Mouse (Mus musculus) C2C12 (cell line): Measurements from ENCODE around the gene Fxr1. TPM values are rescaled to one million over a fixed set of nuclear protein-coding genes. Genes with fewer than 3 reads are reported as not detected.
"Not testable (repeated sequence)": the region's sequence is repeated elsewhere in the genome, so short reads cannot be mapped to it uniquely, and the experiment has no call there.

Experiments
- H3K27me3 ChIP-seq: one replicate; pipeline ENCODE4 v1.6.1; 2011; ENCODE audit not compliant: control insufficient read depth, insufficient read depth, insufficient read length
- H3K36me3 ChIP-seq: one replicate; pipeline ENCODE4 v1.6.1; 2011; ENCODE audit not compliant: control insufficient read depth, insufficient read depth
- H3K4me3 ChIP-seq: one replicate; pipeline ENCODE4 v1.5.1; 2011; ENCODE audit warnings: mild to moderate bottlenecking, control low read depth; ENCODE audit not compliant: poor library complexity, insufficient read depth, severe bottlenecking
- H3K79me2 ChIP-seq: one replicate; pipeline ENCODE4 v1.6.1; 2011; ENCODE audit not compliant: control insufficient read depth, insufficient read depth
- H3K79me3 ChIP-seq: one replicate; pipeline ENCODE4 v1.6.1; 2011; ENCODE audit warnings: low read depth, control low read depth
- H3ac ChIP-seq: one replicate; pipeline ENCODE3; 2011; ENCODE audit warnings: low read depth; ENCODE audit not compliant: control insufficient read depth, insufficient read length
- CEBPB ChIP-seq: IDR thresholded peaks from one replicate; pipeline ENCODE4 v1.6.1; 2011; ENCODE audit warnings: low read depth, mild to moderate bottlenecking, control low read depth, moderate library complexity
- CTCF ChIP-seq: IDR thresholded peaks from one replicate; pipeline ENCODE4 v1.5.1; 2011; ENCODE audit not compliant: control insufficient read depth, insufficient read depth, insufficient read length
- FOSL1 ChIP-seq: IDR thresholded peaks from one replicate; pipeline ENCODE4 v1.8.0; 2011; ENCODE audit warnings: mild to moderate bottlenecking, low read length; ENCODE audit not compliant: poor library complexity, insufficient read depth, severe bottlenecking
- MAX ChIP-seq: IDR thresholded peaks from one replicate; pipeline ENCODE4 v1.6.1; 2011; ENCODE audit warnings: mild to moderate bottlenecking, control low read depth
- MYOD1 ChIP-seq: IDR thresholded peaks from one replicate; pipeline ENCODE4 v1.6.1; 2011; ENCODE audit warnings: low read depth; ENCODE audit not compliant: control insufficient read depth, insufficient read length
- MYOG ChIP-seq: IDR thresholded peaks from one replicate; pipeline ENCODE4 v1.6.1; 2011; ENCODE audit not compliant: control insufficient read depth, insufficient read length; ENCODE audit errors: extremely low read depth
- USF1 ChIP-seq: IDR thresholded peaks from one replicate; pipeline ENCODE4 v1.6.1; 2011; ENCODE audit warnings: low read depth, mild to moderate bottlenecking, control low read depth, moderate library complexity
- polyA plus RNA-seq: library from polyadenylated mRNA; unstranded; fragments of >200 nt; fragmentation: generic; extraction: Trizol; gene quantifications from one replicate; pipeline ENCODE4 v1.2.1, GENCODE M21; 2012; ENCODE audit warnings: missing spikeins

Fxr1 gene
- polyA plus RNA-seq, 1 experiment, result 33.9 TPM

DNA sequence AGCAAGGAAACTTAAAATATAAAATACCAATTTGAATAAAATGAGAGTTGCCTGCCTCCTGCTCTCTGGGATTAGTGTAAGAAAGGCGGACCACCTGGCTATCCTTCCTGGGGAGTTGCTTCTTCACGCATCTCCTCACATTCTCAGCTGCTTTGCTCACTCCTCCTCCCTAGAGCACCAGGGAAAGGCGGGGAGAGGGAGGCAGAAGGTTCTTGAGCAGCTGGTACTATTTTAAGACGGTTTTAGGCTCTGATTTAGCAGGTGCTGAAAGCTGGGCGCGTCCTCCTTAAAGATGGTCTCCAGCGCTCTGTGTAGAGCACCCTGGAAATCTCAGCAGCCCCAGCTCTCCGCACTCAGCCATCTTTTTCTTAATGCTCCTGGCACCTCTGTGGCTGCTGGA lies 28.8 kb upstream of the Fxr1 start:
- no peak for TF ChIP-seq MAX
- TF ChIP-seq FOSL1, result no peak

DNA sequence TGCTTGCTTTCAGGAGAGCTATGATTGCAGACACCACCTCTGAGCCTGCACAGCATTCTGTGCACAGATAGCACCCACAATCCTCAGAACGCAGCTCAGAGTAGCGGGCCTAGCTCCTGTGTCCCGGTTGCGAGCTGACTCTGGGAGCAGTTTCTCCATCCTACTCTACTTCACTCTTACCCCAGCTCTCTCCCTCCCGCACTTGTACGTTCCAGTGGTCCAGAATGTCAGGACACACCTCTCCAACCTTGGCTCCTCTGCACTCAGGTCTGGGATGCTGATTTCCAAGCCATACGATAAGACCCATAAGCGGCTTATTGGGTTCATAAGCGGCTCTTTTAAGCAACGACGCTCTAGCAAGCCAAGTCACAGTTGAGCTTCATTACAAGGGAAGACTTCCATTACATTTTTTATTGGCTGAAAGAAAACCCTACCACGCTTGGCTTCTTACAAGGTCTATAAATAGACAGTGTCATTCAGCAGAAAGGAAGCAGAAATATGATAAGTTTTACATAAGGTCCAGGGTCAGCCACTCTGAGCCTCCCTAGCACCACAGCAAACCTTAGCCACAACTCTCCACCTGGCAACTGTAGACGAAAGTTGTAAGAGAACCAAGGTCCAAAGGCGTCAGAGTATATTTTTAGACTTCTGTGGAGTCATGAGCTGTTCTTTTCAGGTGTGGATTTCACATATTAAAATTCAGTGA lies 26.2 kb upstream of the Fxr1 start:
- no peaks in the 10 kb centered on the region for H3K79me3 ChIP-seq
- no peak overlapping the region for H3ac ChIP-seq
- peaks cover 8% of the 10 kb centered on the region for H3K27me3 ChIP-seq
- H3K36me3 ChIP-seq, result no peaks in the 10 kb centered on the region
- H3K4me3 ChIP-seq, result no peak overlapping the region
- TF ChIP-seq CEBPB, result no peak
- no peak for TF ChIP-seq MYOG
- TF ChIP-seq USF1, result no peak
- TF ChIP-seq MYOD1, result no peak
- no peak for TF ChIP-seq FOSL1
- TF ChIP-seq MAX, result no peak
- TF ChIP-seq CTCF, result no peak
- no peaks in the 10 kb centered on the region for H3K79me2 ChIP-seq

More for the DNA sequence above, 28.8 kb upstream of the Fxr1 start:
- Histone ChIP-seq H3K79me2 (no peaks in the 10 kb centered on the region), H3ac (no peak overlapping the region), H3K27me3 (peaks cover 8% of the 10 kb centered on the region), H3K36me3 (no peaks in the 10 kb centered on the region), H3K4me3 (no peak overlapping the region), H3K79me3 (no peaks in the 10 kb centered on the region)

DNA sequence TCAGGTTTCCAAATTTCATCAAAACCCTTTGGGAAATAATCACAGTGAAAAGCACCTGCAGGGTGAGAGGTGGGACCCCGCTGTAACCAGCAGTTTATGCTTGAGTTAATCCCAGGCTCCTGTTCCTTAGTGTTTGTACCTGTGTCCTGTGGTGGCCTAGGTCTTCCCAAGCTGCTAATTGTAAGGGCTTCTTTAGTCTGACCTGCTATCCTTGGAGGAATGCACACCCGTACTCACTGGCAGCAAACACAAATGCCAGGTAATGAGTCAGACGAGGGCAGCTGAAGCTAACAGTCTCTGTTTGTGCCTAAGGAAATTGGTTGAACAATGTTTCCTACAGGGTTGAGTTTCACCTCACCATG lies 25.6 kb upstream of the Fxr1 start:
- H3ac ChIP-seq, result no peak overlapping the region
- no peak overlapping the region for H3K4me3 ChIP-seq
- no peaks in the 10 kb centered on the region for H3K36me3 ChIP-seq
- H3K79me2 ChIP-seq, result no peaks in the 10 kb centered on the region
- no peak for TF ChIP-seq USF1
- no peak for TF ChIP-seq MAX
- TF ChIP-seq FOSL1, result no peak
- TF ChIP-seq CEBPB, result no peak
- TF ChIP-seq MYOD1, result no peak
- TF ChIP-seq CTCF, result no peak
- TF ChIP-seq MYOG, result no peak
- H3K79me3 ChIP-seq, result no peaks in the 10 kb centered on the region
- H3K27me3 ChIP-seq, result peaks cover 7% of the 10 kb centered on the region

DNA sequence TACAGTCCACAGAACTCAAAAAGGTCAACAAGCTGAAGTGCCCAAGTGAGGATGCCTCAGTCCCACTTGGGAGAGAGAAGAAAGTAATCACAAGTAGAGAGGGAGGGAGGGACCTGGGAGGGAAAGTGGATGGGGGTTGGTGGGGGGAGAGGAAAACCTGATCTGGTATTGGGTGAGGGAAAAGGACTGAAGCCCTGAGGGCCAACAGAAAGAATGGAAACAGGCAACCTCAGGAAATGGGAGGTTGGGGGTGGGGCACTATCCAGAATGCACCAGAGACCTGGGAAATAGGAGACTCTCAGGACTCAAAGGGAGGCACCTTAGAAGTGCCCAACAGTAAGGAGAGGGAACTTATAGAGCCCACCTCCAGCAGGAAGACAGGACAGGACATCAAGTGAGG lies 18.1 kb upstream of the Fxr1 start:
- not testable (repeated sequence) for H3K36me3 ChIP-seq, H3K79me3 ChIP-seq, H3ac ChIP-seq, H3K4me3 ChIP-seq, H3K79me2 ChIP-seq
- peaks cover 10% of the 10 kb centered on the region for H3K27me3 ChIP-seq

DNA sequence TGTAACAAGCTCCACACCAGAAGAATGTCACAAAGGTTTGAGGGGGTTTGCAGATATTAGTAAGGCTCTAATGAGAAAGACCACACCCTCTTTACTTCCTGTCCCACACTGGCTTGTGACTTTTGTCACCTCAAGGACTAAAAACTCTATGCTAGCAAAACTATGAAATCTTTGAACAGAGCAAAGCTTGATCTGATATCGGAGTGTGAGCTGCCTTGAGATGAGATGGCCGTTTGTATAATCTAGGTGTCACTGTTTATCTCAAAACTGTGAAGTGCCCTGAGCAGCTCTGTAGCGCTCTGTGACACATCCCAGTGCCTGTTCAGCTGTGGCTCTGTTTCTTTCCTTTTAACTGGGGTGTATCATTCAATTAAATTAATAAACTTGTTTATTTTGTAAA lies 15.9 kb upstream of the Fxr1 start:
- H3K4me3 ChIP-seq, result no peak overlapping the region
- no peaks in the 10 kb centered on the region for H3K36me3 ChIP-seq
- H3K79me3 ChIP-seq, result no peaks in the 10 kb centered on the region
- H3K27me3 ChIP-seq, result peaks cover 13% of the 10 kb centered on the region
- TF ChIP-seq USF1, result no peak
- no peak for TF ChIP-seq FOSL1
- no peak for TF ChIP-seq MAX
- TF ChIP-seq CTCF, result no peak
- no peak for TF ChIP-seq MYOD1
- no peak for TF ChIP-seq MYOG
- TF ChIP-seq CEBPB, result no peak
- H3ac ChIP-seq, result no peak overlapping the region
- H3K79me2 ChIP-seq, result no peaks in the 10 kb centered on the region

DNA sequence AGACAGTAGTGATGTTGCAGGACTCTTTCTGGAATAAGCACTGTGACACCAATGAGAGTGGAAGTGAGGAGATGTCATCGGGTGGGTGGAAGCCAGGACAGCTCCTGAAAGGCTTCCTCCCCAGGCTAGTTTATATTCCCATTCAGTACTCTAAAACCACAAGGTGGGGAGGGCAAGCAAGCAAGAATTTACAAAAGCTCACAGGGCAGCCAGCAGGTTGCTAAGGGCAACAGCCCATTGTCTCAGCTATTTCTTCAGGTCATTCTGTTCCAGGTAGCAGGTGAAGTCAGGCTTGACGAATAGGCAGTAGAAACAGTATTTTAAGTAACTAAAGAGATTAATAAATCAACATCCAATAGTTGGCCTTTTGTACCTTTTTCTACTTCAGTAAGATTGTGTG lies 13.4 kb upstream of the Fxr1 start:
- Histone ChIP-seq H3K79me2 (no peaks in the 10 kb centered on the region), H3ac (no peak overlapping the region), H3K36me3 (no peaks in the 10 kb centered on the region), H3K79me3 (no peaks in the 10 kb centered on the region), H3K27me3 (peaks cover 5% of the 10 kb centered on the region), H3K4me3 (no peak overlapping the region)
- no peak for TF ChIP-seq CEBPB
- no peak for TF ChIP-seq MYOG
- no peak for TF ChIP-seq CTCF
- TF ChIP-seq MAX, result no peak
- no peak for TF ChIP-seq MYOD1
- TF ChIP-seq FOSL1, result no peak
